Mouse (Mus musculus) G1E (cell line): ENCODE measurements at regions not wholly inside any gene's neighbourhood (a gene's known extent, or its start where the extent isn't known, plus 50 kb on each side); places are given as distances from the start of the nearest gene placed in this dataset.

Experiments used
- CTCF ChIP-seq: IDR thresholded peaks from 2 replicates; pipeline ENCODE4 v1.5.1; 2012; ENCODE audit warnings: low read depth, low read length, inconsistent platforms, mixed read lengths
- GATA2 ChIP-seq: IDR thresholded peaks from 2 replicates; pipeline ENCODE4 v1.6.1; 2012; ENCODE audit warnings: low read depth, low read length, inconsistent platforms, borderline replicate concordance
- POLR2AphosphoS5 ChIP-seq: IDR thresholded peaks from 2 replicates; pipeline ENCODE4 v1.6.1; 2012; ENCODE audit warnings: low read depth, low read length, inconsistent platforms; ENCODE audit not compliant: insufficient replicate concordance
- TAL1 ChIP-seq: conservative IDR thresholded peaks from 2 replicates; pipeline ENCODE4 v1.6.1; 2012; ENCODE audit warnings: low read depth, low read length, inconsistent platforms, mixed read lengths

DNA sequence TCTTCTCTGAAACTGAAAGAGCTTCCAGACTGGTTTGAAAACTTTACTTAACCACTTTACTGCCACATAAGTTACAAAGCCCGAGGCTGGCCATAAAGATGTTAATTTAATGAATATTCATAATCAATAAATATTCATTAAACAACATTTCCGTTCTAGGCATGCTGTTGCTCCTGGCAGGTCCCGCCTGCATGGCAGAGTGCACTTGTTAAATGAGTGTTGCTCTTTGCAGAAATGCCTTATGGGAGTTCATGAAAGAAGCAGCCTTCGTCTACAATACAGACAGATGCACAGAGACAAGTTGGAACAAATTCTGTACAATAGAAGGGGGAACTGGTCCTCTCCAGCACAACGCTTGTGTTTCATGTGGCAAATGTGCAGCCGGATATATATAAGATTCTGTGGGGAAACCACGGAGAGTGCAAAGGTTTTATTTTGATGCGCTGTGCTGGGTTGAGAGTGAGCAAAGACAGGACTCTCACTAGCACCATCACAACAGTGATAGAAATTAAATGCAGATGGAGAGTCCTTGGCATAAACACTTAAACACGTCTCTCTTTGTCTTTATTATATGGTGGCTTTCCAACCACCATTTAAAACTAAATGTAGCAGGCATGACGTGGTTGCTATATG is 1034.2 kb downstream of the Ttll7 start:
- TF ChIP-seq CTCF, result no peak
- TF ChIP-seq POLR2AphosphoS5, result no peak
- TF ChIP-seq GATA2, result no peak
- TF ChIP-seq TAL1, result no peak
